Mouse (Mus musculus): Measurements from ENCODE around the gene Pafah1b3.
"Not testable (repeated sequence)": the region's sequence is repeated elsewhere in the genome, so short reads cannot be mapped to it uniquely, and the experiment has no call there.

The Pafah1b3 gene

GRCm38 (mm10) chr7:25268588-25268987 lies 29.2 kb downstream of the Pafah1b3 start:
- DNase-seq (ENCODE audit: low read depth) = no peak

DNA sequence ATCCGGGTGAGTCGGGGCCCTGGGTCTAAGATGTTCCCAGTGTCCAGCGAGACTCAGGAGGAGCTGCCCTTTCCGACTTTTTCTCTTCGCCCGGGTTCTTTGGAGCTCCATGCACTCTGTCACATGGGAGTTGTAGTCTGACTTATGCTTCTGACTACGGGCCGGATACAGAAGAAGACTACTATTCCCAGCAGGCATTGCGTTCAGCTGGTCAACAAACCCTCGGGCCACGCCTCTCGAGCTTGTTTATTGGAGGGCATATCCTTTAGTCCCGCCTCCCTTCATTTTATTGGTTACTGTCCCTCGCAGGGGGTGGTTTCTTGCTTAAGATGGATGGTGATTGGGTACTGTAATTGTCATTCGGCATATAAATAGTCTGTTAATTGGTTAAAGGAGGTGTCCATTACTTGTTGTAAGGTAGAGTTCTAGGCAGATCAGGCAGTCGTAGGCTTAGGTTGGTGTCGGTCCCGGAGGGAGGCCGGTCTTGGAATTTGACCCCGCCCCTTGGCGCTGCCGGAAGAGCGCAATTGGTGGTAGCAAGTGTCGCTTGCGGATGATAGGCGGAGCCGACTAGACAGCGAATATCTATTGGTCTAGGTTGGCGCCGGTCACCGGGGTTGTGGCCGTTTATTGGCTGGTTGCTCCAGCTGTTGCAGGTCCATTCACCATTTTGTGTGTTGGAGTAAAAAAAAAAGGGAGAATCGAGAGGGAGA lies 29.9 kb downstream of the Pafah1b3 start:
- peak; percentile 100 for DNase-seq (ENCODE audit: low read depth)

- DNase-seq (ENCODE audit: low read depth) = peak; percentile 99
Observed at GRCm38 (mm10) chr7:25267301-25267750, 30.5 kb downstream of the Pafah1b3 start, which contains the start of gene Cic. Gene Cic, plus strand, starts transcription at chr7:25267704.

GRCm38 (mm10) chr7:25266180-25266962 lies 31.4 kb downstream of the Pafah1b3 start:
- no peak for DNase-seq (ENCODE audit: low read depth)

DNA sequence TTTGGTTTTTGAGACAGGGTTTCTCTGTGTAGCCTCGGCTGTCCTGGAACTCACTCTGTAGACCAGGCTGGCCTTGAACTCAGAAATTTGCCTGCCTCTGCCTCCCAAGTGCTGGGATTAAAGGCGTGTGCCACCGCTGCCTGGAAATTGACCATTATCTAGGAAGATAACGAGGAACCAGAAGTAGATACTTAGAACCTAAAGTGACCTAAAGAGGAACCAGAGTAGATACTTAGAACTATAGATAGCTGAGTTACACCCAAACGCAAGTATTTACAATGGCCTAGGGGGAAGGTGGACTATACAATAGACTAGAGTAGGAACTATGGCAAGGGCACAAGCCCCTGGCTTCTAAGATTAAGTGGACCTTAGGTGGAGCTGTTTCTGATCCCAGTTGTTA lies 32.0 kb downstream of the Pafah1b3 start:
- not testable (repeated sequence) for DNase-seq (ENCODE audit: low read depth)

DNA sequence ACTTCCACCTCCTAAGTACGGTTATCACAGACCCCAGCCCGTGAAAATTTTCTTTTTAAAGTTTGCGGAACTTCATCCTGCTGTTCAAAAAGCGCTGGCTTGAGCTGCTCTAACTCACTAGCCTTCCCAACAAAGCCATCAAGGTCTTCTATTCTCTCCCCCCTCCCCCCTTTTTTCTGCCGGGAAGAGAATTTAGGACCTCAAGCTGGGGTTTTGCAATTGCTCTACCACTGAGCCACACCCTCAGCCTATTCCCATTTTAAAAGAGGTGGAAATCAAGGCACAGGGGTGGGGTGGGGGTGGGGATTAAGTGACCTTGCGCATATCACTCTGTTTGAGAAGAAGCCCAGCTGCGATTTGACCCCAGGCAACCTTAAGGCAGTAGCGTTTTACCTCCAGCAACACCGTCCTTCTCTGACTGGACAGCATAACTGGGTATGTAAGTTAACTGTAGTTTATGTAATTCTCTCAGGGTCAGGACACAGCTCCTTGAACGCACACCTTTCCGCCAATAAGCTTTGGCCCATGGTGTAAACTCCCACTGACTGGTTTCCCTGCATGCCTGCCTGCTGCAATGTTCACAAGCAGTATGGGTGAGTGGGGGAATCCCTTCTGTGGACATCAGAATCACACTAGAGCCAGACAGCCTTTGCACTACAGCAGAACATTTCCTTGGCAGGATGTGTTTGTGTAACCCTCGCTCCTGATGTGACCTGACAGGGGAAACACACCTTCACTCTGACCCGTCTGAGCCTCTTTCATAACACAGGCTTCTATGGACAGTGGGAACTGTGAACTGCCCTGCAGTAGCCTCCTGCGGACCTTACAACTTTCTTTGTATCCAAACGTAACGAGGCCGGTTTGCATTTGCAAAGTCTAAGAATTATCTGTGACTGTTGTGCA lies 33.6 kb downstream of the Pafah1b3 start:
- DNase-seq (ENCODE audit: low read depth) = no peak

GRCm38 (mm10) chr7:25261896-25262295 lies 35.9 kb downstream of the Pafah1b3 start:
- no peak for DNase-seq (ENCODE audit: low read depth)

- no peak for DNase-seq (ENCODE audit: low read depth)
Observed at GRCm38 (mm10) chr7:25251822-25252221, 46.0 kb downstream of the Pafah1b3 start.

- peak; percentile 73 for DNase-seq (ENCODE audit: low read depth)
Observed at GRCm38 (mm10) chr7:25251071-25251791, 46.6 kb downstream of the Pafah1b3 start.

DNA sequence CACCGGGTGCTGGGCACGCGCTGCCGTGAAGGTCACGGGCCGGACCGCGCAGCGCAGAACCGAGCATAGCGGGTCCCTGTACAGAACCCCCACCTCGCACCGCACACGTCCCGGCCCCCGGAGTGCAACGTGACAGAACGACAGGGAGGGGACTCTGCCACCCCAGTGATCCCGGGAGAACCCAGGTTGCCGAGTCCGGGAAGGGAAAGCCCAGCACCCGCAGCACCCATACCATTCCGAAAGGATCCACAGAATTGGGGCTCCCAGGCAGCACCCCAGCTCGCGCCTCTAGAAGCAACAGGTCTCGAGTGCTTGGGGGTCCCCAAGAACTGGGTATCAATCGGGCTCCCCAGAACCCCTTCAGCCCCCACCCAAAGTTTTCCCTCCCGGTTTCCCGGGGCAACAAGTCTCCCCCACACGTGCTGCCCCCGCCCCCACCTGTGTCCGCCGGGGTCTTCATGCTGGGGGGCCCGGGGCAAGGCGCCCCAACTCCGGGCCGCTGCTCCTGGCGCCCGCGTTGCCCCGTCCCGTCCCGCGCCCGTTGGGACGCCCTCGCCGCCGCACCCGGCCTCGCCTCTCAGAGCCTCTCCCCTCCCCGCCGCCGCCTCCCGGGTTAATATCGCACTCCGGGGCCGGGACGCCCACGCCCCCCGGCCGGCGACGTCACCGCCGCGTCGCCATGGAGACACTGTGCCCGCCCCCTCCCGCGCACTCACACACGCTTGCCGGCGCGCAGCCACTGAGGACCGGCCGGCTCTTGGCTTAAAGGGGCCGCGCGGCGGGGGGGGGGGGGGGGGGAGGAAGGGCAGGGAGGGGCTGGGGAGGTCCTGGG lies 47.4 kb downstream of the Pafah1b3 start, which contains the start of gene Erf:
Gene Erf (minus strand): TSS at position 621 of the 832 bp plus-strand sequence.
- peak; percentile 98 for DNase-seq (ENCODE audit: low read depth)

DNA sequence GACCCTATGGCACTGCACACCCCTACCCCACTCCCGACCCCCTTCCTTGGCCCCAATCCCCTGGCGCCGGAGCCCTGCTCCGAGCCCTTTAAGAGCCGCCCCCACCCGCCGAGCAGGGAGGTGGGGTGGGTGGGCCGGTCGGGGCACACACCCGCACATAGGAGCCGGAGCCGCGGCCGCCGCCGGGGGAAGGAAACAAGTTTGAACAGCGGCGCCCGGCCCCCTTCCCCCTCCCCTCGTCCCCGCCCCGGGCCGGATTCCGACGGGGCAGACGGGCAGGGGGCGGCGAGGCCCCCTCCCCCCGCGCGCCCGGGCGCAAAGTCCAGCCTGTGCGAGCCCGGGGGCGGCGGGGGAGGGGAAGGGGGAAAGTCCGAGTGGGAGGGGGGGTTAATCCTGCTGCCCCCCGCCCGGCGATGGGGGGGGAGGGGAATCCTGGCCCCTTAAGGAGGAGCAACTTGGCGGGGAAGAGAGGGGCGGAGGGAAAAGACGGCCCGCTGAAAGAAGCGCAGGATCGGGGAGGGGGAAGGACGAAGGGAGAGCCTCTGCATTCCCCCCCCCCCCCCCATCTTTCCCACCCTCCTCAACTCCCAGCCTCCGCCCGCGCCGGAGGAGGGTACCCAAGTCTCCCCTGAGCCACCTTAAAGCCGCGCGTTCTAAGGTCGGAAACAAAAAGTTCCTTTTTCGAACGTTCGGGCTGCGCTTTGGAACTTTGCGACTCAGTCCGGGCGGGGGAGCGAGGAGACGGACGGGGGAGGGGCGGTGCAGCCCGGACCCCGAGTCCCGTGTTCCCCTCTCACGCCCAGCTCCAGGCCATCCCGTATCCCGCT lies 48.3 kb downstream of the Pafah1b3 start:
- peak; percentile 85 for DNase-seq (ENCODE audit: low read depth)

DNA sequence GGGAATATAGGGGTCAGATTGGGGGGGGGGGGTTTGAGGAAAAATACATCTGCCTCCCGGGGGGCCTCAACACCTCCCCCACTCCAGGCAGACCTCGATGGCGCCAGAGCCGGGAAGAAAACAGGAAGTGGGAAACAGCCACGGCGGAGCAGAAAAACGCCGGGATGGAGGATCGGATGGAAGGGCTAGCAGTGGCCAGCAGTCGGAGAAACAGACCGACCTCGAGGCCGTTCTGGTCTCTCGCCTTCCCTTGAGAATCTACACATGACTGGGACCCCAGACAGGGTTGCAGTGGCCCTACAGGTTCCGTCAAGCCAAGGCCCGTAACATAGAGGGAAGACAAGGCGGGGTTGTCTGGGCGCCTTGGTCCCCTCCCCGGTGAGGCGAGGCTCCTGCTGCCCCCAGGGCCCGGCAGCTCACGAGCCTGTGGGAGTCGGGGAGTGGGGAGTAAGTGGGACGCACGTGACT lies 48.9 kb downstream of the Pafah1b3 start:
- peak; percentile 53 for DNase-seq (ENCODE audit: low read depth)

GRCm38 (mm10) chr7:25248018-25248647 lies 49.7 kb downstream of the Pafah1b3 start:
- DNase-seq (ENCODE audit: low read depth) = peak; percentile 61

- no peak for DNase-seq (ENCODE audit: low read depth)
Observed at GRCm38 (mm10) chr7:25247498-25247897, 50.3 kb downstream of the Pafah1b3 start.

GRCm38 (mm10) chr7:25246759-25247137 lies 51.0 kb downstream of the Pafah1b3 start:
- peak; percentile 31 for DNase-seq (ENCODE audit: low read depth)

DNA sequence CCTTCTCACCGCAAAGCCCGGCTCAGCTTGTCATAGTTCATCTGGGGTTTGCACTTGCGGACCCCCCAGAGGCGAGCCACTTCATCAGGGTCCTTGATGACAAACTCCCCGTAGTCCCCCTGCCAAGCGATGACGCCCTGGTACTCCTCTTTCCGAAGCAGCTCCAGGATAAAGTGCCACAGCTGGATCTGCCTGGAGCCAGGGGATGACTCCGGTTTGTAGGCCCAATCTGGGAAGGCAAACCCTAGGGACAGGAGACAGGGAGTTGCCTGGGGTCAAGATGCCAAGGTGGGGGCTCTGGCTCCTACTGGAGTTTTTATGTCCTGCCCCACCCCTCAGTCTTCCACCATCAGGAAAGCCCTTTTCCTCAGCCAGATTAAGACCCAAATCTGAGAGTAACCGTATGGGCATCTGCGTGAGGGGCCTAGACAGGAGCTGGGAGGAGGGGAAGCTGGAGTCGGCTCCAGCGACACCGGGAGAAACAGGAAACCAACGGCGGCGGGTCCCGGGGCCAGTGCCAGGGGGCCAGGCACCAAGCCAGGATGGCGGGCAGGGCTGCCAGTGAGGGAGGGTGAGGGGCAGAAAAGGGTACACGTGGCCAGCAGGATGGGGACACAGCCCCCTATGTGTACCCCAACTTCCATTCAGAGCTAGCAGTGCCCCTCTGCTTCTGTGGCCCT lies 51.6 kb downstream of the Pafah1b3 start:
- no peak for DNase-seq (ENCODE audit: low read depth)

Data from NIH3T3 (cell line).